Mouse (Mus musculus) megakaryocyte, embryonic 14.5 days (primary cell): ENCODE data around the gene Adam33.

Source experiments
- FLI1 ChIP-seq: IDR thresholded peaks from 2 replicates; pipeline ENCODE4 v1.6.1; 2012; ENCODE audit warnings: low read length, inconsistent platforms, mixed read lengths
- GATA1 ChIP-seq: IDR thresholded peaks from 3 replicates; pipeline ENCODE4 v1.6.1; 2012; ENCODE audit warnings: mixed read lengths, low read length, inconsistent platforms, borderline replicate concordance

GRCm38 (mm10) chr2:131025230-131025629 is 38.4 kb downstream of the Adam33 start:
- TF ChIP-seq GATA1 (no peak), FLI1 (no peak)
